Mouse (Mus musculus) small intestine, adult 2 months (tissue): Measurements from ENCODE around the gene Gm7534. TPM values are rescaled to one million over a fixed set of nuclear protein-coding genes. Genes with fewer than 3 reads are reported as not detected.
"Not testable (repeated sequence)": the region's sequence is repeated elsewhere in the genome, so short reads cannot be mapped to it uniquely, and the experiment has no call there.

Experiments
- H3K27ac ChIP-seq: fragments of 200-500 bp; 2 replicates; pipeline ENCODE4 v1.5.1; 2012; ENCODE audit warnings: low read depth, low read length, control low read depth, inconsistent platforms; ENCODE audit not compliant: insufficient read depth
- H3K27me3 ChIP-seq: fragments of 200-500 bp; 2 replicates; pipeline ENCODE4 v1.6.1; 2012; ENCODE audit warnings: mild to moderate bottlenecking, moderate library complexity, low read length, inconsistent platforms; ENCODE audit not compliant: control insufficient read depth, insufficient read depth
- H3K36me3 ChIP-seq: fragments of 200-500 bp; 2 replicates; pipeline ENCODE4 v1.6.1; 2012; ENCODE audit warnings: mild to moderate bottlenecking, low read length, control low read depth, inconsistent platforms; ENCODE audit not compliant: control insufficient read depth, insufficient read depth
- H3K4me1 ChIP-seq: fragments of 200-500 bp; 2 replicates; pipeline ENCODE4 v1.6.1; 2012; ENCODE audit warnings: low read length, inconsistent platforms, mixed read lengths; ENCODE audit not compliant: control insufficient read depth, insufficient read depth, insufficient read length
- H3K4me3 ChIP-seq: fragments of 200-500 bp; 2 replicates; pipeline ENCODE4 v1.5.1; 2012; ENCODE audit warnings: low read depth, mild to moderate bottlenecking, control low read depth, inconsistent platforms, low read length, moderate library complexity
- CTCF ChIP-seq: fragments of 200-500 bp; IDR thresholded peaks from 2 replicates; pipeline ENCODE4 v1.5.1; 2012; ENCODE audit warnings: low read depth, mild to moderate bottlenecking, control low read depth, inconsistent platforms, low read length, moderate library complexity, mixed read lengths; ENCODE audit not compliant: insufficient replicate concordance, insufficient read length; ENCODE audit errors: extremely low read depth
- POLR2A ChIP-seq: fragments of 200-500 bp; IDR thresholded peaks from 2 replicates; pipeline ENCODE4 v1.6.1; 2012; ENCODE audit warnings: low read depth, mild to moderate bottlenecking, control low read depth, inconsistent platforms, low read length, moderate library complexity
- WGBS: fragments of 180-500 bp; shearing (Covaris S2); methylation state at CpG from one replicate; pipeline ENCODE4 v1.1.7; 2018; 5-methylcytosine and 5-hydroxymethylcytosine counted together
- polyA plus RNA-seq: library from polyadenylated mRNA; depleted of rRNA; stranded (reverse); fragments of >200 nt; gene quantifications from 2 replicates; pipeline ENCODE4 v1.2.3, GENCODE M21; 2012; rRNA removed

Gm7534 gene
- polyA plus RNA-seq, 1 experiment = not detected

DNA sequence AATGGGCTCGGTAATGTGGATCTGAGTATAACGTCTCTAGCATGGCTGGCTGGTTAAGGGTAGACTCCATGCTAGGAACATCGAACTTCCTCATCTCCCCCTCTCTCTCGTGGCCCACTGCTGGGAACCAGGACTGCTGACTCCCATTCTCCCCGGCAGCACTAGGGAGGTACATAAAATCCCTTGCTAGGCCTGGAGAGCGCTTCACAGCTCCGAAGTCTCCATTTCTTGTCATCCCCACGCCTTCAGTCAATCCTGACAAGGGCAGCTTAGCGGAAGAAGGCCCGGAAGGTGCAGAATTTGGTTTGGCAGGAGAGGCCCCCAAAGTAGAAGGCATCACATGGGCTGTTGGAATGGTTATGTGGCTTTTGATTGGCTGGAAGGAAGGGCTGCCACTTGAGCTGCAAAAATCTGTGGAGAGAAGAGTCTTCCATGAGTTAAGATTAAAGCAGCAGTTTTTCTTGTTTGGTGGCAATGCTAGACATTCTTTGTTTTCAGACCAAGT, 46.8 kb downstream of the Gm7534 start:
- H3K27ac ChIP-seq = no peak overlapping the region
- H3K27me3 ChIP-seq = no peaks in the 10 kb centered on the region
- H3K4me1 ChIP-seq = peaks cover 7% of the 10 kb centered on the region; the same call in 1 of the 2 replicates
- no peak overlapping the region for H3K4me3 ChIP-seq
- 95% methylated on average over 10 of the region's 10 CpGs for WGBS
- TF ChIP-seq POLR2A (no peak), CTCF (no peak)
- H3K36me3 ChIP-seq = peaks cover 20% of the 10 kb centered on the region

DNA sequence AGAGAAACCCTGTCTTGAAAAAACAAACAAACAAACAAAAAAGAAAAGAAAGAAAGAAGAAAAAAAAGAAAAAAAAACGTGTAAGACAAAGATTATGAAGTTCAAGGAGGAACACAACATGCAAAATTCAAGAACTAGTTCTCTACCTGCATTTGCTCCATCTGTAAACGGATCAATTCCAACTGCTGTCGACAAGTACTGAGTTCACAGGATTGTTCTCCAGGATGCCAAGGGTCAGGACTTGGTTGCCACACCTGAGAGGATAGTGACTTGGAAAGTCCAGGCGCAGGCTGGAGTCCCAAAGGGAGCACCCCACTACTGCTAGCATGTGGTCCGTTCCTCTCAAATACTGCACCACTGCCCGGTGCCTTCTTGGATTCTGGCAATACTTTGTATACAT, 47.3 kb downstream of the Gm7534 start:
- H3K27ac ChIP-seq = no peak overlapping the region
- TF ChIP-seq CTCF = no peak
- no peak for TF ChIP-seq POLR2A

DNA sequence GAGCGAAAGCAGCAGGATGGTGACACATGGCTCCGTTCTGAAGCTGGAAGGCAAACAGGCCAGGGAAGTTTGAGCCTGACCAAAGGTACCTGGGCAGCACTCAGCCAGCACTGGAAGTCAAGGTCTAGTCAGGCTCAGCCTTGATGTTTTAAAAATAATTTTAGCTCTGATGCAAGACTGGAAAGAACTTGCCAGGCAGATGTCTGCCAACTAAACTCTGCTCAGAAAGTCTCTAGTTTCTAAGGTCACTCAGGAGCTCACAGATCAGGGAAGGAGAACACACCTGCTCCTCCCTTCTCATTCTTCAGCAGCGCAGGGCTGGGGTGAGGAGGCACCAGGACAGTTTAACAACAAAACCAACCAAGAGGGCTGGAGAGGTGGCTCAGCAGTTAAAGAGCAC, 48.5 kb downstream of the Gm7534 start:
- 94% methylated on average over 3 of the region's 3 CpGs for WGBS
- Histone ChIP-seq H3K36me3 (peaks cover 23% of the 10 kb centered on the region), H3K27me3 (no peaks in the 10 kb centered on the region), H3K27ac (no peak overlapping the region), H3K4me3 (no peak overlapping the region), H3K4me1 (peaks cover 7% of the 10 kb centered on the region; the same call in 1 of the 2 replicates)
- no peak for TF ChIP-seq POLR2A
- TF ChIP-seq CTCF = no peak

More for the DNA sequence above, 47.3 kb downstream of the Gm7534 start:
- peaks cover 21% of the 10 kb centered on the region for H3K36me3 ChIP-seq
- peaks cover 7% of the 10 kb centered on the region; the same call in 1 of the 2 replicates for H3K4me1 ChIP-seq
- 82% methylated on average over 6 of the region's 6 CpGs for WGBS
- H3K27me3 ChIP-seq = no peaks in the 10 kb centered on the region
- H3K4me3 ChIP-seq = no peak overlapping the region

DNA sequence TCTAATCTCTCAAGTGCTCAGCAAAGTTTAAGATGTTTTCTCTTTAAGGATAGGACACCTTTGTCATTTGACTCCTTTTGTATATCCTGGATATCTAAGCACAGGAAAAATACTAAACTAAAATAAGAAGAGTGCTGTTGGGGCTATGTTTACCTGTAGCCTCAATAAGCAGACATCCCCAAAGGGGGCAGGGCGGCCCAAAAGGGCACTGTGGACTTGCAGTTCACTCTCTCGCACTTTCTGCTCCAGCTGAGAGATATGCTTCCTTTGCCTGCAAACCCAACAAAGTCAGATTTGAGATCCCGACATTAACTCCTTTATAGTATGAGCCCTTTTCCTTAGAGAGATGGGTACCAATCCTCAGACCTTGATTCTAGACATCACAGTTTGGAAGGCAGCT, 49.1 kb downstream of the Gm7534 start:
- no peak overlapping the region for H3K27ac ChIP-seq
- H3K4me3 ChIP-seq = no peak overlapping the region
- no peak for TF ChIP-seq POLR2A
- no peak for TF ChIP-seq CTCF
- no peaks in the 10 kb centered on the region for H3K27me3 ChIP-seq
- H3K36me3 ChIP-seq = peaks cover 24% of the 10 kb centered on the region
- 98% methylated on average over 3 of the region's 3 CpGs for WGBS
- H3K4me1 ChIP-seq = peaks cover under 1% of the 10 kb centered on the region; the same call in 1 of the 2 replicates

DNA sequence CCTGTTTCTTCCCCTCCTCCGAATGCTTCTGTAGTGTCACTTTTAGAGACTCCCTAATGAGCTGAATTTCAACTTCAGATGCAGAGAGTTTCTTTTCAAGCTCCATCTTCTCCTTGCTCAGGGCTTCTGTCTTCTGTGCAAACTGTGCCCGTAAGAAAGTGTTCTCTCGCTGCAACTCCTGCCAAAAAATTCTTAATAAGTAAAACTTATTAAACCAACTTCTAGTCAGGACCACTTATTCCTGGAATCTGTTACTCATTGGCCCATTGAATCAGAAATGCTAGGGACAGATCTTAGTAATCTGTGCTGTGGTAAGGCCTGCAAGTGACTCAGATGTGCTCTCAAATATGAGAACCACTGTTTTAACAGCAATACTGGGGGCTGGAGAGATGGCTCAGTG, 50.7 kb downstream of the Gm7534 start:
- no peaks in the 10 kb centered on the region for H3K27me3 ChIP-seq
- no peak overlapping the region for H3K27ac ChIP-seq
- H3K36me3 ChIP-seq = peaks cover 34% of the 10 kb centered on the region
- TF ChIP-seq CTCF = no peak
- TF ChIP-seq POLR2A = no peak
- no peak overlapping the region for H3K4me3 ChIP-seq
- 82% methylated on average over 3 of the region's 3 CpGs for WGBS
- H3K4me1 ChIP-seq = no peaks in the 10 kb centered on the region

- Histone ChIP-seq H3K36me3 (peaks cover 36% of the 10 kb centered on the region), H3K27ac (no peak overlapping the region), H3K4me1 (no peaks in the 10 kb centered on the region), H3K27me3 (no peaks in the 10 kb centered on the region), H3K4me3 (no peak overlapping the region)
- 85% methylated on average over 4 of the region's 4 CpGs for WGBS
- TF ChIP-seq CTCF = no peak
- no peak for TF ChIP-seq POLR2A
Measured at GRCm38 (mm10) chr4:134149389-134149788, 53.4 kb downstream of the Gm7534 start.

DNA sequence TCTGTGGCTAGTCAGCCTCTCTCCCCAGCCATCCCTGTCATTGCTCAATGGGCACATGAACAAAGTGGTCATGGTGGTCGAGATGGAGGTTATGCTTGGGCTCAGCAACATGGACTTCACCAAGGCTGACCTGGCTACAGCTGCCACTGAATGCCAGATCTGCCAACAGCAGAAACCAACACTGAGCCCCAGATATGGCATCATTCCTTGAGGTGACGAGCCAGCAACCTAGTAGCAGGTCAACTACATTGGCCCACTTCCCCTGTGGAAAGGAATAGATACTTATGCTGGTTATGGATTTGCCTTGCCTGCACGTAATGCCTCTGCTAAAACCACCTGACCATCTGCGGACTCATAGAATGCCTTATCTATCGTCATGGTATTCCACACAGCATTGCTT, 58.5 kb downstream of the Gm7534 start:
- H3K4me1 ChIP-seq, H3K27ac ChIP-seq, H3K27me3 ChIP-seq, H3K4me3 ChIP-seq: not testable (repeated sequence)
- H3K36me3 ChIP-seq = peaks cover 21% of the 10 kb centered on the region
- WGBS = 96% methylated on average over 5 of the region's 5 CpGs

Other genes starting within 250 kb of the Gm7534 start
- 2.5 and 6.3 TPM in 2 replicates for gene Hmgn2, start 234.4 kb downstream of the Gm7534 start, polyA plus RNA-seq
- gene Dhdds, start 202.1 kb downstream of the Gm7534 start, polyA plus RNA-seq = 10.3 and 16.0 TPM in 2 replicates
- not detected in 2 replicates for gene Lin28a, start 184.2 kb downstream of the Gm7534 start, polyA plus RNA-seq
- 0.24 and 1.3 TPM in 2 replicates for gene Zfp683, start 149.2 kb downstream of the Gm7534 start, polyA plus RNA-seq
- 57.7 and 92.5 TPM in 2 replicates for gene Crybg2, start 142.2 kb downstream of the Gm7534 start, polyA plus RNA-seq
- 21.7 and 35.1 TPM in 2 replicates for gene Cd52, start 107.9 kb downstream of the Gm7534 start, polyA plus RNA-seq
- 2.8 and 4.5 TPM in 2 replicates for gene Ubxn11, start 100.4 kb downstream of the Gm7534 start, polyA plus RNA-seq
- 453 and 911 TPM in 2 replicates for gene Sh3bgrl3, start 74.2 kb downstream of the Gm7534 start, polyA plus RNA-seq
- gene Cep85, start 15.9 kb downstream of the Gm7534 start, polyA plus RNA-seq = 5.3 and 19.2 TPM in 2 replicates
- gene Catsper4, start 24.4 kb upstream of the Gm7534 start, polyA plus RNA-seq = 0.52 and 1.4 TPM in 2 replicates
- gene Cnksr1, start 35.4 kb upstream of the Gm7534 start, polyA plus RNA-seq = 16.3 and 42.5 TPM in 2 replicates
- not detected in 2 replicates for gene E130218I03Rik, start 40.7 kb upstream of the Gm7534 start, polyA plus RNA-seq
- 6.4 and 7.2 TPM in 2 replicates for gene Zfp593, start 42.6 kb upstream of the Gm7534 start, polyA plus RNA-seq
- 0.35 TPM in 1 of 2 replicates, not detected in the other for gene Gm30191, start 43.9 kb upstream of the Gm7534 start, polyA plus RNA-seq
- gene Grrp1, start 51.1 kb upstream of the Gm7534 start, polyA plus RNA-seq = 8.6 and 16.7 TPM in 2 replicates
- gene Pdik1l, start 84.9 kb upstream of the Gm7534 start, polyA plus RNA-seq = 1.4 and 1.6 TPM in 2 replicates
- 0.46 TPM in 1 of 2 replicates, not detected in the other for gene Trim63, start 112.1 kb upstream of the Gm7534 start, polyA plus RNA-seq
- gene Slc30a2, start 140.2 kb upstream of the Gm7534 start, polyA plus RNA-seq = 25.8 and 57.1 TPM in 2 replicates
- 1.5 and 1.7 TPM in 2 replicates for gene Extl1, start 180.8 kb upstream of the Gm7534 start, polyA plus RNA-seq
- 12.9 and 20.5 TPM in 2 replicates for gene Pafah2, start 193.3 kb upstream of the Gm7534 start, polyA plus RNA-seq